Mouse (Mus musculus) MEL (cell line): ENCODE measurements around the gene Nasp. TPM values are rescaled to one million over a fixed set of nuclear protein-coding genes. Genes with fewer than 3 reads are reported as not detected.
"Not testable (repeated sequence)": the region's sequence is repeated elsewhere in the genome, so short reads cannot be mapped to it uniquely, and the experiment has no call there.

ENCODE experiments used
- DNase-seq: peaks from one replicate; pipeline ENCODE4 v3.0.0; 2011; ENCODE audit warnings: low read depth, low spot score
- H3K27ac ChIP-seq: 2 replicates; pipeline ENCODE4 v1.5.1; 2012; ENCODE audit warnings: low read depth, mild to moderate bottlenecking, control low read depth, low read length, moderate library complexity; ENCODE audit not compliant: control insufficient read depth
- H3K27me3 ChIP-seq, 2 experiments: fragments of 150-350 bp in 1 of 2; sonication (generic) in 1 of 2; 2 replicates each; pipeline ENCODE4 v1.6.1; 2012; ENCODE audit warnings: low read length in 2 of 2, mild to moderate bottlenecking in 2 of 2, improper control_type of control experiment in 1 of 2, moderate library complexity in 1 of 2; ENCODE audit not compliant: insufficient read depth in 2 of 2, control insufficient read depth in 1 of 2
- H3K36me3 ChIP-seq, 2 experiments: 2 replicates each; pipeline ENCODE4 v1.6.1; 2012 to 2014; ENCODE audit warnings: low read length in 2 of 2, improper control_type of control experiment in 1 of 2, inconsistent platforms in 1 of 2, mild to moderate bottlenecking in 1 of 2; ENCODE audit not compliant: insufficient read depth in 2 of 2, control insufficient read depth in 1 of 2
- H3K4me1 ChIP-seq, 2 experiments: fragments of 150-350 bp in 1 of 2; sonication (generic) in 1 of 2; 2 replicates each; pipeline ENCODE4 v1.6.1; 2012; ENCODE audit warnings: low read length in 2 of 2, improper control_type of control experiment in 1 of 2, mild to moderate bottlenecking in 1 of 2; ENCODE audit not compliant: insufficient read depth in 2 of 2, control insufficient read depth in 1 of 2
- H3K4me3 ChIP-seq, 2 experiments: fragments of 150-350 bp in 1 of 2; sonication (generic) in 1 of 2; 2 replicates each; pipeline ENCODE4 v1.5.1; 2012; ENCODE audit warnings: low read depth in 2 of 2, low read length in 2 of 2, mild to moderate bottlenecking in 2 of 2, moderate library complexity in 2 of 2, control low read depth in 1 of 2, improper control_type of control experiment in 1 of 2; ENCODE audit not compliant: control insufficient read depth in 1 of 2, insufficient read depth in 1 of 2
- H3K79me2 ChIP-seq: 2 replicates; pipeline ENCODE4 v1.6.1; 2012; ENCODE audit warnings: mild to moderate bottlenecking, low read length, moderate library complexity; ENCODE audit not compliant: control insufficient read depth, poor library complexity, insufficient read depth
- H3K9ac ChIP-seq: 2 replicates; pipeline ENCODE4 v1.6.1; 2012; ENCODE audit warnings: low read depth, mild to moderate bottlenecking, control low read depth, low read length, moderate library complexity; ENCODE audit not compliant: control insufficient read depth, poor library complexity, severe bottlenecking
- H3K9me3 ChIP-seq: fragments of 150-350 bp; sonication (generic); replicated peaks from 2 replicates; pipeline ENCODE4 v1.6.1; 2012; ENCODE audit warnings: mild to moderate bottlenecking, low read length, improper control_type of control experiment, moderate library complexity; ENCODE audit not compliant: insufficient read depth
- CTCF ChIP-seq, 3 experiments: IDR thresholded peaks in 2 of 3; conservative IDR thresholded peaks in 1 of 3; 2 replicates each; pipeline ENCODE4 v1.5.1; 2011 to 2012; ENCODE audit warnings: low read length in 3 of 3, low read depth in 2 of 3, mild to moderate bottlenecking in 2 of 3, improper control_type of control experiment in 1 of 3, inconsistent platforms in 1 of 3, mixed read lengths in 1 of 3, moderate library complexity in 1 of 3; ENCODE audit not compliant: control insufficient read depth in 1 of 3, insufficient read depth in 1 of 3, poor library complexity in 1 of 3, severe bottlenecking in 1 of 3
- EP300 ChIP-seq, 2 experiments: IDR thresholded peaks; 2 replicates each; pipeline ENCODE4 v1.6.1; 2011; ENCODE audit warnings: improper control_type of control experiment in 2 of 2, low read length in 2 of 2, low read depth in 1 of 2, mild to moderate bottlenecking in 1 of 2
- ETS1 ChIP-seq: IDR thresholded peaks from 2 replicates; pipeline ENCODE4 v1.6.1; 2012; ENCODE audit warnings: low read depth, mild to moderate bottlenecking, inconsistent platforms, low read length, improper control_type of control experiment, moderate library complexity
- GABPA ChIP-seq: IDR thresholded peaks from 2 replicates; pipeline ENCODE4 v1.6.1; 2012; ENCODE audit warnings: low read depth, mild to moderate bottlenecking, inconsistent platforms, low read length, improper control_type of control experiment, moderate library complexity
- GATA1 ChIP-seq: IDR thresholded peaks from 2 replicates; pipeline ENCODE4 v1.6.1; 2011; ENCODE audit warnings: low read depth, low read length, improper control_type of control experiment
- MAFK ChIP-seq: IDR thresholded peaks from 2 replicates; pipeline ENCODE4 v1.6.1; 2011; ENCODE audit warnings: low read depth, mild to moderate bottlenecking, low read length, improper control_type of control experiment, borderline replicate concordance
- MAX ChIP-seq: IDR thresholded peaks from 2 replicates; pipeline ENCODE4 v1.6.1; 2011; ENCODE audit warnings: low read length, improper control_type of control experiment
- MAZ ChIP-seq: IDR thresholded peaks from 2 replicates; pipeline ENCODE4 v1.6.1; 2012; ENCODE audit warnings: low read depth, mild to moderate bottlenecking, inconsistent platforms, low read length, improper control_type of control experiment
- MEF2A ChIP-seq: IDR thresholded peaks from 2 replicates; pipeline ENCODE4 v1.6.1; 2014; ENCODE audit warnings: low read depth, mild to moderate bottlenecking, inconsistent platforms, low read length, improper control_type of control experiment; ENCODE audit not compliant: poor library complexity, insufficient replicate concordance, severe bottlenecking; ENCODE audit errors: extremely low read depth
- MXI1 ChIP-seq: IDR thresholded peaks from 2 replicates; pipeline ENCODE4 v1.6.1; 2011; ENCODE audit warnings: mild to moderate bottlenecking, low read depth, low read length, improper control_type of control experiment
- MYB ChIP-seq: IDR thresholded peaks from 2 replicates; pipeline ENCODE4 v1.6.1; 2011; ENCODE audit warnings: mild to moderate bottlenecking, low read depth, low read length, improper control_type of control experiment
- MYC ChIP-seq: IDR thresholded peaks from 2 replicates; pipeline ENCODE4 v1.6.1; 2011; ENCODE audit warnings: low read depth, mild to moderate bottlenecking, low read length, improper control_type of control experiment, moderate library complexity
- POLR2AphosphoS2 ChIP-seq: IDR thresholded peaks from 2 replicates; pipeline ENCODE4 v1.6.1; 2011; ENCODE audit warnings: low read length, improper control_type of control experiment
- RCOR1 ChIP-seq: IDR thresholded peaks from 2 replicates; pipeline ENCODE4 v1.6.1; 2012; ENCODE audit warnings: low read depth, mild to moderate bottlenecking, inconsistent platforms, low read length, improper control_type of control experiment
- TBP ChIP-seq: IDR thresholded peaks from 2 replicates; pipeline ENCODE4 v1.8.0; 2011; ENCODE audit warnings: low read depth, low read length, improper control_type of control experiment
- TCF12 ChIP-seq: IDR thresholded peaks from 2 replicates; pipeline ENCODE4 v1.6.1; 2014; ENCODE audit warnings: low read depth, mild to moderate bottlenecking, inconsistent platforms, low read length, improper control_type of control experiment, moderate library complexity
- ZKSCAN1 ChIP-seq: IDR thresholded peaks from 2 replicates; pipeline ENCODE4 v1.6.1; 2012; ENCODE audit warnings: low read depth, mild to moderate bottlenecking, inconsistent platforms, low read length, improper control_type of control experiment, moderate library complexity
- polyA plus RNA-seq, 2 experiments: library from polyadenylated mRNA; stranded (reverse) in 1 of 2; unstranded in 1 of 2; fragments of >175 nt in 1 of 2; fragments of >200 nt in 1 of 2; gene quantifications; 2 replicates each; pipeline versions ENCODE4 v1.2.1 to v1.2.4; 2012; ENCODE audit warnings: low replicate concordance in 2 of 2, low read depth in 1 of 2; ENCODE audit not compliant: insufficient read length in 2 of 2, insufficient read depth in 1 of 2, missing spikeins in 1 of 2
- total RNA-seq: library from RNA; depleted of rRNA; stranded (reverse); fragments of 300-350 nt; gene quantifications from 2 replicates; pipeline ENCODE4 v1.2.3, GENCODE M21; 2012

Gene Nasp
- total and polyA plus RNA-seq, 3 experiments, result 133 to 174 TPM; not detected in 1

DNA sequence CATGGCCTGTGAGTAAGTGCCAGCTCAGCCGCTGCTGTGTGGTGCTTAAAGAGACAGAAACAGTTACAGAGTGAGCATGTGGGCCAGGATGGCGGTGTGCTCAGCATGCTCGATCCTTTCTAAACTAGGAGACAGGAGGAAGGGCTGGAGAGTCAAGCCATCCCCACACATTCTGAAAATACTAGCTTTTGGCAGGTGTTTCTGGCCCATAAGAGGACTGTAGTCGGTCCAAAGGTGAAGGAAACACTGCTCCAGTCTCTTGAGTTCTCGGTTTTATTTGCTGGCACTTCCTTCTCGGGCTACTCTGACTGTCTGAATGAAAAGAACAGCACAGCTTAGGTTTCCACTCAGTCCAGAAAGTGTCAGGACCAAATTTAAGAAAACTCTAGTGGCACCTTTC is 33.1 kb upstream of the Nasp start:
- Histone ChIP-seq H3K9ac (no peak overlapping the region), H3K27ac (no peak overlapping the region), H3K4me1 (peaks cover 0 to under 1% of the 10 kb centered on the region in 2 experiments; a peak in 1 of 4 replicates), H3K36me3 (no peaks in the 10 kb centered on the region), H3K79me2 (no peaks in the 10 kb centered on the region), H3K27me3 (no peaks in the 10 kb centered on the region), H3K9me3 (no peaks in the 10 kb centered on the region), H3K4me3 (no peak overlapping the region)
- TF ChIP-seq MAX (no peak), MYC (no peak), TBP (no peak), MYB (no peak), MEF2A (no peak), CTCF (IDR thresholded peaks at IDR 0.05 in 2 of 3, conservative IDR thresholded peaks at IDR 0.05 in 1 of 3; ENCODE audit: control insufficient read depth in 1 of 3, insufficient read depth in 1 of 3, low read depth in 2 of 3, low read length in 3 of 3, poor library complexity in 1 of 3, severe bottlenecking in 1 of 3) (no peak), GATA1 (no peak), GABPA (no peak), MAZ (no peak), EP300 (IDR thresholded peaks at IDR 0.05; ENCODE audit: low read depth in 1 of 2, low read length in 2 of 2) (no peak), POLR2AphosphoS2 (no peak), MXI1 (no peak), RCOR1 (no peak), ETS1 (no peak)
- no peak for DNase-seq

GRCm38 (mm10) chr4:116659916-116660315 is 32.2 kb upstream of the Nasp start:
- not testable (repeated sequence) for H3K79me2 ChIP-seq, H3K27ac ChIP-seq, H3K4me1 ChIP-seq, H3K9ac ChIP-seq, H3K27me3 ChIP-seq, H3K4me3 ChIP-seq, H3K9me3 ChIP-seq, DNase-seq, H3K36me3 ChIP-seq

DNA sequence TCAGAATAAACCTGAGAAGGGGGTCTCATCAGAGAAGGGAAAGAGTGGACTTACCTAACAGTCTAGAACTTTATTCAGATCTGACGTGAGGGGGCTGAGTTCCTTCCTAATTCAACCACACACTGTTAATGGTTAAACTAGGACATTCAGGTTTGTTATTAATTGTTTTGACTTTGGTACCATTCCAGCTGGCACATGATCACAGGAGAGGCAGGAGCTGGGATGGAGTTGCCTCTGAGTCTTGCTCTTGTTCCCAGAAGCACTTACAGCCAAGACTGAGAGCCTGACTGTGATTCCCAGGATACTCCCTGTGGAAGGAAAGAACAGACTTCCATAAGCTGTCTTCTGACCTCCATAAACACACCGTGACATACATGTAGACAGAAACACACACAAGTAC is 31.7 kb upstream of the Nasp start:
- Histone ChIP-seq H3K27ac (no peak overlapping the region), H3K9ac (no peak overlapping the region), H3K9me3 (no peaks in the 10 kb centered on the region), H3K79me2 (no peaks in the 10 kb centered on the region), H3K4me3 (no peak overlapping the region), H3K4me1 (peaks cover 3% of the 10 kb centered on the region in 2 experiments; a peak in 2 of 4 replicates), H3K36me3 (peaks cover 0 to 7% of the 10 kb centered on the region in 2 experiments; a peak in 2 of 4 replicates), H3K27me3 (no peaks in the 10 kb centered on the region)
- no peak for DNase-seq
- no peak for TF ChIP-seq TCF12
- TF ChIP-seq MAFK, result no peak
- no peak for TF ChIP-seq ZKSCAN1
- TF ChIP-seq MAZ, result no peak
- no peak for TF ChIP-seq RCOR1
